10 mouse cellular contexts compared by ENCODE assay signal in the genomic region with DNA sequence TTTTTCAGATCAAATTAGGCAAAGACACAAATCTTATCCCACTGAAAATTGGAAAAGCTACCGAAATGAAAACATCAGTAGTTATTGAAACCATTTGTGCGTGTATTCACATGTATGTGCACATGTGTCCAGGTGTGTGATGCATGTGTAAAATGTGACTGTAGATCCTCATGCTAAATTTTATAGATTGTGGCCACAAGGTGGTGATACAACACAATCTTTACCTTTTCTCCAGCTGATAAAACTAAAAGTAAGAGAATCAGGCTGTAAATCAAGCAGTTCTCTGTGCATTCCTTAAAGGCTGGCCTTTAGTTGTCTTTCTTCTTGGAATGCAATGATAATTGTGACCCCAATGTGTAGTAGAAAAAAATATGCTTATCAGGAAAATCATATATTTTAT. TPM values are rescaled to one million over a fixed set of nuclear protein-coding genes. Genes with fewer than 3 reads are reported as not detected.
A peak's percentile ranks its signal among the peaks of the same experiment; 100 is the strongest.
DNase-seq lines count a peak whose midpoint lies in the region; ATAC-seq and TF ChIP-seq lines count a peak whose summit lies in the region.
"Had no signal": no experiment of that assay in that cellular context is flagged by ENCODE, and none has a peak within 500 bp of the region (broad histone marks: within the 10 kb centered on the region; RNA-seq: fewer than 3 reads in every experiment).

No protein-coding gene starts in this region.

- H3K27me3 ChIP-seq in lung, embryonic 16.5 days (ENCODE audit: control insufficient read depth, insufficient read depth, low read depth, low read length), result no peaks in the 10 kb centered on the region
- H3K27me3 ChIP-seq: limb, embryonic 15.5 days; stomach, embryonic 15.5 days had no signal

- no peak overlapping the region for H3K4me3 ChIP-seq in layer of hippocampus, adult 2 months
- no peak overlapping the region for H3K4me3 ChIP-seq in lung, embryonic 16.5 days (ENCODE audit: low read length)
- H3K4me3 ChIP-seq: limb, embryonic 15.5 days; stomach, embryonic 15.5 days had no signal

- H3K4me1 ChIP-seq in lung, embryonic 16.5 days (replicated peaks; ENCODE audit: control insufficient read depth, insufficient read depth, low read length), result no peaks in the 10 kb centered on the region
- H3K4me1 ChIP-seq: limb, embryonic 15.5 days; stomach, embryonic 15.5 days had no signal

- no peak overlapping the region for H3K9ac ChIP-seq in lung, embryonic 16.5 days (ENCODE audit: low read length)
- H3K9ac ChIP-seq: limb, embryonic 15.5 days; stomach, embryonic 15.5 days had no signal

- no peaks in the 10 kb centered on the region for H3K36me3 ChIP-seq in lung, embryonic 16.5 days (ENCODE audit: control insufficient read depth, insufficient read depth, low read length)
- H3K36me3 ChIP-seq: limb, embryonic 15.5 days; stomach, embryonic 15.5 days had no signal

- no peaks in the 10 kb centered on the region for H3K9me3 ChIP-seq in lung, embryonic 16.5 days (ENCODE audit: control insufficient read depth, low read length)
- H3K9me3 ChIP-seq: limb, embryonic 15.5 days; stomach, embryonic 15.5 days had no signal

- peak; percentile 82 for TF ChIP-seq CTCF in layer of hippocampus, adult 2 months (conservative IDR thresholded peaks at IDR 0.05)

- H3K27ac ChIP-seq in layer of hippocampus, adult 2 months, result no peak overlapping the region
- no peak overlapping the region for H3K27ac ChIP-seq in lung, embryonic 16.5 days (ENCODE audit: low read length)
- H3K27ac ChIP-seq: limb, embryonic 15.5 days; stomach, embryonic 15.5 days had no signal

- peak; percentile 41 for DNase-seq in cerebellum, adult 9-10 months
- peak; percentile 58 to 71 for DNase-seq in layer of hippocampus, adult 2 months (ENCODE audit: low spot score in 2 of 2)
- no peak for DNase-seq in layer of hippocampus, postnatal 25 days (ENCODE audit: extremely low spot score in 1 of 2, low spot score in 1 of 2)
- peak; percentile 50 for DNase-seq in R1 (ENCODE audit: low read depth, low spot score)
- DNase-seq in gastrocnemius, adult 8-10 months (ENCODE audit: low spot score in 2 of 2), result no peak
- DNase-seq in frontal cortex, postnatal 10 days (ENCODE audit: low spot score in 2 of 2), result no peak

- no peak overlapping the region for H3K4me2 ChIP-seq in lung, embryonic 16.5 days (ENCODE audit: low read depth, low read length)
- H3K4me2 ChIP-seq: limb, embryonic 15.5 days; stomach, embryonic 15.5 days had no signal

- ATAC-seq in cerebellum, adult (ENCODE audit: insufficient number of reproducible peaks, low FRiP score, low TSS enrichment), result no peak
- ATAC-seq in lung, embryonic 16.5 days (ENCODE audit: low read depth), result peak; percentile 26; the same call in 1 of the 2 replicates

- WGBS in lung, embryonic 16.5 days, result 50% methylated on average over 2 of the region's 2 CpGs

RNA-seq across cellular contexts. Expression of gene Oxgr1, which starts 34.0 kb away (rescaled TPM):
- total RNA-seq in layer of hippocampus, adult 2 months (2021), result not detected
- total RNA-seq in layer of hippocampus, postnatal 25 days (2021), result under 1 TPM; 0.07 to 0.12 TPM
- 0.11 TPM in 1 of 2 replicates, not detected in the other for polyA plus RNA-seq in lung, embryonic 16.5 days (2015; fragmentation: Nextera tagmentation; extraction: Ambion mirVana)
- not detected for total RNA-seq in gastrocnemius, adult 8-10 months (2022)
- polyA plus RNA-seq: stomach, embryonic 15.5 days had no signal

Comparison
In these comparisons a context has a peak if more than half of its experiments do, and no peak if none do; other contexts are left out.
1. DNase-seq: peak in cerebellum, adult 9-10 months (single experiment), layer of hippocampus, adult 2 months (2 of 2) and R1 (single experiment); none in layer of hippocampus, postnatal 25 days (0 of 2), gastrocnemius, adult 8-10 months (0 of 2) and frontal cortex, postnatal 10 days (0 of 2).